Mouse (Mus musculus): ENCODE measurements around the gene Naa25.
A peak's percentile ranks its signal among the peaks of the same experiment; 100 is the strongest.

Gene Naa25

DNA sequence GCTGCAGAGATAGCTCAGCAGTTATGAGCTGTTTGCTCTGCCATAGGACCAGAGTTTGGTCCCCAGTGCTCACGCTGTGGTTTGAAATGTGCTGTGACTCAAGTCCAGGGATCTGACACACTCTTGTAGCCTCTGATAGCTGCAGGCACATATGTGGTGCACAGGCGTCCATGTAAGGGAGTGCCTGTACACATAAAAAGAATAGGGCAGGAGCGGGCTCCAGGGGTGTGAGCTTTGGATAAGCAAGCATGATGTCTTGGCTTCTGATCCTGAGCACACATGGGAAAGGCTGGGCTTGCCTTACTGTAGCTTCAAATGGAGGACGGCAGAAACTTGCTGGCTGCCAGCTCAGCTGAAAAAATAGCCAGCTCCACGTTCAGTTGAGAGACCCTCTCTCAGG lies 2.1 kb upstream of the Naa25 start:
- peak; percentile 30 for DNase-seq

DNA sequence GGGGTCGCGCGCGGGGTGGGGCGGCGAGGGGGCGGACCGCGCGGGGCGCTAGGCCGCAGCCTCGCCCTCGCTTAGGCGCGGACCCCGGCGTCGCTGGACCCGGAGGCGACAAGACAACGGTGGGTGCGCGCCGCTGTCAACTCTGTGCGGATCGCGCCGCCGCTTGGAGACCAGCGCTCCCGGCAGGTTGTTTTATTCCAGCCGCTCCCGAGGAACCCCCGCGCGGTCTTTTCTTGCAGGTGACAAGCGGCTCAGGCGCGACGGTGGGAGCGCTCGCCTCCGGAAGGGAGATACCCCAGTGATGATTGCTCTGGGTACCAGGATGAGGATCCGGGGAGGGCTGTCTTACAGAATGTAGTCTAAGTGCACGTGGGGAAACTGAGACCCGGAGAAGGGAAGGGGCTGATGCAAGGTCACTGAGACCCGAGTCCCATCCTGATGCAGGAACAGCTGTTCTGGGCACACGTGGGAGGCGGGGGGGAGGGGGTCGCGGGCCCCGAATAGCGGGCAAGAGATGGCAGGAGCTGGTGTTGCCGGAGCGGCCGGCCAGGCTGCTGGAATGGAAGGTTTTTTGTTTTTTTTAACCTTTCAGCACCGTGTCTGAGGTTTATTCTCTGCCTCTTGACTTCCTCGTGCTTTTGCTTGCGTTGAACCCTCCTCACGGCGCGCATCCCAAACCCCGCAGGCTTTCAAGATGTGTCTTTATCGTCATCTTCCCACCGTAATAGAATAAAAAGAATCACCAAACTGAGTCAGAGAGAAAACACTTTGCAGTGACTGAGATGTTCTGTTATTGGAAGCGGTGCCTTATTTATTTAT lies 619 bp downstream of the Naa25 start:
- no peak for DNase-seq

DNA sequence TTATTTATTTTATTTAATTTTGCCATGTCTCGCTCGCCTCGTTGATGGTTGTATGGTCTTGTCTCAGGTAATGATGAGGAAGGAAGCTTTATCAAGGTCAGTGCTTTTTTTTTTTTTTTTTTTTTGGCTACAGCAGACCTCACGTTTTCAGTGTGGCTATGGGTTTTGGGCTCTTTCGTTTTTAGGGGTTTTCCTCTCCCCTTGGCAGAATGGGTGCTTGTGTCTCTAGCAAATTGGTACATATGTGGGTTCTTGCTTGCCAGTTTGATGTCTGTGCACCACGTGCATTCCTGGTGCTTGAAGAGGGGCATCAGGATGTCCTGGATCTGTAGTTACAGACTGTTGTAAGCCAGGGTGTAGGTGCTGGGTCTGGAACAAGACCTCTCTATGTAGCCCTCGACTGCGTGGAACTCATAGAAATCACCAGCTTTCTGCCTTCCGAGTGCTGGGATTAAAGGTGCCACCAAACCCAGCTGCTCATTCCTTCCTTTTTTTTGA lies 1.3 kb downstream of the Naa25 start:
- no peak for DNase-seq

DNA sequence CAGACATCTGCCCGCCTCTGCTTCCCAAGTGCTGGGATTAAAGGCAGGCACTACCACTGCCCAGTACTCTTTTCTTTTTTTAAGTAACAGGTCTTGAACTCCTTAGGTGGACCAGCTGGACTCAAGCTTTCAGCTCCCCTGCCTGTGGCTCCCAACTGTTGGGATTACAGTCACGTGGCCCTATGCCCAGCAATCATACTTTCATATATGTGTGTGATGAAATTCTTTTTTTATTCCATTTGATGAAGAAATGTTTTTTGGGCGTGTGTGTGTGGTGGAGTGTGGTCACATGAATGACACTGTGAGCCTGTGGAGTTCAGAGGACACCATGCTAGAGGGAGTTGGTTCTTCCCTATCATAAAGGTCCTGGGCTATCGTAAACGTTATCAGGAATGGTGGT lies 1.8 kb downstream of the Naa25 start:
- DNase-seq = no peak

DNA sequence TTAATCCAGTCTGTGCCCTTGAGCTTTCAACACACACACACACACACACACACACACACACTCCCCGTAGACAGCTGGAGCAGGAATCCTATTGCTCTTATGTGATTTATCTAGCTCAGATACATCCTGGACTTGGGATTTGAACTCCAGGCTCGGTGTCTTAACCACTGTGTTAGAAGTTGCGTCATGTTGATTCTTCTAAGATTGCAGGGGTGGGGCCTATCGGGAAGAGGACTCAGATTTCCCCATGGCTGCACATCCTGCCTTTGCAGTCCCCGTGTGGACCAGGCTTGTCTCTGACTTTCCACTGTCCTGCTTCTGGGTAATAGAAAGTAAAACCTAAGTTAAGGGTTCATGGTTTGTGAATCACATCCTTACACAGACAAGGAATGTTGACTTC lies 2.3 kb downstream of the Naa25 start:
- no peak for DNase-seq

DNA sequence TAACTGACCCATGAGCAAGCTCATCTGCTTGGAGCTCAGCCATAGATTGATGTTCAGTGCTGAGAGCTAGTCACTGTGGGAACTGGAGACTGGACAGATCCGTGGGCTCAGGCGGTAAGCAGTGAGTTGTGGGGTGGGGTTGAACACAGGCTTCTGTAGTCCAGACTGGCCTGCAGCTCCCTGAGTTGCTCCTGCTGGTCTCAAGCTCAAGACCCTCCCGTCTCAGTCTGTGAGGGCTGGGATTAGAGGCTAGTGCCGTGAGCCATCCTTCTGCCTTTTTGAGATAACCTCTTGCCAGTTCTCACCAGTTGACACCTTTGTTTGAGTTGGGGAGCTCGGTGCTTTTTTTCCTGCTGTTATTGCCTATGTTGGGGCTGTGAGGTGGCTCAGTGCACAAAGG lies 3.1 kb downstream of the Naa25 start:
- no peak for DNase-seq

DNA sequence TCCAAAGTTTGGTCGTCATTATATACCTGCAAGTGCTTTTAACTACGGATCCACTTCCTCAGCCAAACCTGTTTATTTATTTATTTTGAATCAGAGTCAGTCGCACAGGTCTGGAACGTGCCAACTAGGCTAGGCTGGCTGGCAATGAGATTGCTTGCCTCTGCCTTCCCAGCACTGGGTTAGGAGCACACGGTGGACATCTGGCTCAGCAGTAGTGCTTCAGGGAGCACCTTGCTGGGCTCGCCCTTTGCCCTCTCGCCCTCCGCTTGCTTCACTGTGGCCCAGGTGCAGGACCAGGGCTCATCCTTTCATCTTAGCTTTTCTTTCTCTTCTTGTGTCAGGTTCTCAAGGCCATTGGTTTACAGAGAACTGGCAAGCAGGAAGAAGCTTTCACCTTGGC lies 10.1 kb downstream of the Naa25 start:
- DNase-seq = no peak

DNA sequence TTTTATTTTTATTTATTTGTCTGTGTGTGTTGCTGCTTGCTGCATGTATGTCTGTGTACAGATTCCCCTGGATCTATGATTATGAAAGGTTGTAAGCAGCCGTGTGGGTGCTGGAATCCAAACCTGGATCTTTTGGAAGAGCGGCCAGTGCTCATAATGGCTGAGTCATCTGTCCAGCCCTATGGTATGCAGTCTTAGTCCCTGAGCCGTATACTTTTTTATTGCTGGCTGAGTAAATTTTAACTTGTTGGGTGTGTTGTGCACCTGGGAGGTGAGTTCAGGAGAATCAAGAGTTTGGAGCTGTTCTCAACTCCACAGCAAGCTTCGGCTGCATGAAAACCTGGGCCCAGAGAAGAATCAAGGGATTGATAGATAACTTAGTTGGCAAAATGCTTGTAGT lies 13.2 kb downstream of the Naa25 start:
- DNase-seq = no peak

DNA sequence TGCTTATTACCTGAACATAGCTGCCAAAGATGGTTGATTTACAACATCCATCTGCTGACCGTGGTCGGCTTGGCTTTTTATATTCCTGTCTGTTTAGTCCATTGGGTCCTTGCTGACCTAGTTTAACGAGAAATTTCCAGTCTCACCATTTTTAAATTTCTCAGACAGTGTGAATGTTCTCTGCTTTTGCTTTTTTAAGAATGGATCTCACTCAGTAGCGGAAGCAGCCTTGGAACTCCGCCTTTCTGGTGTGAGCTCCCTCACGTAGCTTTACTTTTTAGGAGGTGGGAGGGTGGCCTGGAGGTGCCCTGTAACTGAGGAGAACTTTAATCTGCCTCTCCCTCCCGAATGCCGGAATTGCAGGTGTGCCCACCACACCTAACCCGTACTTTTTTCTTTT lies 23.0 kb downstream of the Naa25 start:
- no peak for DNase-seq

DNA sequence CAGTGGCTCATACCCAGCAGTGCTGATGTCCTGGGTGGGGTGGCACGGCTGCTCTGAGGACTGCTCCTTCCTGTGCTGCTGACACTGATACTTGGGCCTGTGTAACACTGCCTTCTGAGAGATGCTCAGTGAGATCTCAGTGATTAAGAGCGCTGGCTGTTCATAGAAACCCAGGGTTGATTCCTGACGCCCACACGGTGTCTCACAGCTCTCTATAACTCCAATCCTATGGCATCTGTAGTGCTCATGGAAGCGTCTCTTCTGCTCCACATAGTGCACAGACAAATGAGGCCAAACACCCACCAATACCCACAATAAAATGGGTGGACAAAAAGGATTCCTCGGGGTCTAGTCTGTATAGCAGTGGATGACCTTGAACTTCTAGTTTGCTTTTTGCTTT lies 25.1 kb downstream of the Naa25 start:
- DNase-seq = no peak

DNA sequence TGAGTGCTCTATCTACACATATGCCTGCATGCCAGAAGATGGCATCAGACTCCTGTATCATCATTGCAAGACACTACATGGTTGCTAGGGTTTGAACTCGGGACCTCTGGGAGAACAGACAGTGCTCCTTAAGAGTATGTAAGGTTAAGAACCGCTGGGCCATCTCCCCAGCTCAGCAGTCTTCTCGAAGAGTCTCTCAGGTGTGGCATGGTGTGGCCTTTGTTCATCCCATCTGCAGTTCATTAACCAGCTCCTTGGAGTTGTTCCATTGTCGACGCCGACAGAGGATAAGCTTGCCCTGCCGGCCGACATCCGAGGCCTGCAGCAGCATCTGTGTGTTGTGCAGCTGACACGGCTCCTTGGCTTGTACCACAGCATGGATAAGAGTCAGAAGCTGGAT lies 25.6 kb downstream of the Naa25 start:
- DNase-seq = no peak

DNA sequence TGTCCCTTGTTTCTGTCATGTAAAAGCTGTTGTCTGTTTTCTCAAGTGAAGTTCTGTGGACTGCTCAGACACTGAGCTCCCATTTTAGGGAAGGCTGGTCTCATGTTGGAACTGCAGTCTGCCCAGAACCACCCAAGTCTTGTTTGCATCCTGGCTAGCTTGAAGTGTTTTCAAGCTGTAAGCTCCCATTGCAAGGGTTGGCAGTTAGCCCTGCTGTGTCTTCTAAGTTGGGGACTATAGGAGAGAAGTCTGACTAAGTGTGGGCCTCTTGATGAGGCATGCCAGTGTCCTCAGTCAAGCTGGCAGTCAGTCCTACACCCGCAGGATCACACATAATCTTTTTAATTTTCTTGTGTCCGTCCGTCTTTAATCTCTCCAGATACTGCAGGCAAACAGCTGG lies 31.2 kb downstream of the Naa25 start:
- no peak for DNase-seq

DNA sequence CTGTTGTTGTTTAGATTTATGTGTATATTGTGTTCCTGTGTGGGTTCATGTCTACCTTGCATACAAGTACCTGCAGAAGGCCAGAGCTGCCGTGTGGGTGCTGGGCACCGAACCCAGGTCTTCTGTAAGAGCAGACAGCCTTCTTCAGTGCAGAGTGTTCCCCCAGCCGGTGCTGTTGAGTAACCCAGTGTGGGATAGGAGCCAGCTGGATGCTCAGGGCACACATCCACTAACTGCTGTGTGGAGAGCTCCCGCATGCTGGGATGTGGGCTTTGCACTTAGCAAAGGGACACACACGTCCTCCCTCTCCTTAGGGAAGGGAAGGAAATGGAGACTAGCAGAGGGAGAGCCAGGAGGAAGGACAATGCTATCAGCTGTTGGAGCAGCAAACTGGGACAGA lies 40.4 kb downstream of the Naa25 start:
- no peak for DNase-seq

DNA sequence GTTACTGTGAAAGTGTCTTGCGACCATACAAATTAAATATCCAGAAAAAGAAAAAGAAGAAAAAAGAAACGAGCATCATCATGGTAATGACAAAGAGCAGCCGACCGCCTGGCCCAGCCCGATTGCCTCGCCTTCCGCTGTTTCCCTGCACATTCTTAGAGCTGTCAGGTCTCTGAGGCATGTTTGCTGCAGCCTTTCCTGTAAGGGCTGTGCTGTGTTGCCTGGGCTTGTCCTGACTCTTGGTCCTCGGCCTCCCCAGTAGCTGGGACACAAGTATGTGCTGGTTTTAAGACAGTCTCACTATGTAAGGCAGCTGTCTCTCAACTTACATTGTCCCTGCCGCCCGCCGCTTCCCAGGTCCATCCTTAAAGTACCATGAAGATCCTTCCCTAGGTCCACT lies 41.0 kb downstream of the Naa25 start:
- no peak for DNase-seq

DNA sequence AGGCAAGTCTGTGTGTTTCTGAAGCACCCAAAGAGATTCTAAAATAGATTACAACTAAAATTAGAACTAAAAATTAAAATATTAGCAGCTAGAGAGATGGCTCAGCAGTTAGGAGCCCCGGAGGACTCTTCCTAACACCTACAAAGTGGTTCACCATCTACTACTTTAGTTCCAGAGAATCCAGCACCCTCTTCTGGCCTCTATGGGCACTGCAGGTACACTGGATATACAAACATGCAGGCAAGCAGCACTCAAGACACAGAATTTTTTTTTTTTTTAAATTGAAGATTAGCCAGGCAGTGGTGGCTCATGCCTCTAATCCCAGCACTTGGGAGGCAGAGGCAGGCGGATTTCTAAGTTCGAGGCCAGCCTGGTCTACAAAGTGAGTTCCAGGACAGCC lies 45.8 kb downstream of the Naa25 start:
- no peak for DNase-seq

DNA sequence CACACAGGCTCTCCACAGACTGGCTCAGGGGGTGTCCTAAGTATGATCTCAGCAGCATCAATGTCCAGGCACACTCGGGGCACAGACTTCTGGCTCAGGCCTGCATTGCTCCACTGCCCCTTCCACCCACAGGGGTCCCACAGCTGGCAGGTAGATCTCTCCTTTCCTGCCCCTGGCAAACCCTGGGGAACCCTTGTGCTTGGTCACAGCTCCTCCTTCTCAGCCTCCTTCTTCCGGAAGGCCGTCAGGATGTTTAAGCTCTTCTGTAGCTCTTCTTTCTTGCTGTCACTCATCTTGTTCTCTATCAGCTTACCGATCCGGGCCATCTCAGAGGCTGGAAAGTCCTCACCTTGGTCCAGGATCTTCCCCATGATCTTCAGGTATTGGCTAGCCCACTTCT lies 47.1 kb downstream of the Naa25 start:
- no peak for DNase-seq

DNA sequence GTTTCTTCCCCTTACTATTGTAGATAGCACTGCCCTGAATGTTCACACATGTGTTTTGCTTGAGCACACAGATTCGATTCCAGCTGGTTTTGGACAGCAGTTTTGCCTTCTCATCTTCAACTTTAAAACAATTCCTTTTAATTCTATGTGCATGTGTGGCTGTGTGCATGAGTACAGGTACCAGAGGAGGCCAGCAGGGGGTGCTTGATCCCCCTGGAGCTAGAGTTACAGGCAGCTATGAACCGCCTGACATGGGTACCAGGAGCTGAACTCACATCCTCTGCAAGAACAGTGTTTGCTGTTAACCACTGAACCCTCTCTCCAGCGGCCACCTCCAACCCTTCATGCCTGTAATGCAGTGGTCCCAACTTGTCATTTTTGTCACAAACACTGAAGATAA lies 50.7 kb downstream of the Naa25 start:
- no peak for DNase-seq

DNA sequence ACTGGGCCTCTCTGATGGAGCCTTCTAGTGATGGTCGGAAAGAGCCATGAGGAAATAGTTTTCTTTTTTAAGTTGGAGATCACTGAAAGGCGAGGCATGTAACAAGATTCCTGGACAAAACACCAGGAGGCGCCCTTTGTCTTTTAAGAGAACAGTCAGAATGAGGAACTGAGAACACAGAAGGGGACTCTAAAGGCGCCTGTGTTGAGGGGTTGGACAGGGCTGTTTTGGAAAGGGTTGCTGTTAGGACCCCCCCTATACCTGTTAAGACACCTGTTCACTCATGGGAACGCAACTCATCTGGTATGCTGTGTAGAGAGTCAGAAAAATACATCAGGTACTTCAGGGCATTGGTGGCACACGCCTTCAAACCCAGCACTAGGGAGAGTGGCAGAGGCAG lies 52.2 kb downstream of the Naa25 start:
- no peak for DNase-seq

DNA sequence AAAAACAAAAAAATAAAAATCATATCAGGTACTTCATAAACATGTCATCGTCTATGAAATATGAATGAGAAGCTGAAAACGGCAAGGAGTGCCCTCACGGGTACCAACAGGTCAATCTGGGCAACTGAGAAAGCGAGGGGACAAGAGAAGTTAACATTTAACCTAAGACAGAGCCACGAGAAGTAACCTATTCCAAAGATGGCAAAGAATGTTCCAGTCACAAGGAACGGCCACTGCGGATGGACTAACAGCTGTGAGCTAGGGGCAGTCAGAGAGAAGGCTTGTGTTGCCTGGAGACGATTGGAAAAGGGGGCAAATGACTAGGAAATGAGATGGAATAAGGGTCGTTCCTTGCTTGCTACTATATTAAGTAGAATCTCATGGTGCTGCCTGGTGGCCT lies 52.7 kb downstream of the Naa25 start:
- DNase-seq = no peak

DNA sequence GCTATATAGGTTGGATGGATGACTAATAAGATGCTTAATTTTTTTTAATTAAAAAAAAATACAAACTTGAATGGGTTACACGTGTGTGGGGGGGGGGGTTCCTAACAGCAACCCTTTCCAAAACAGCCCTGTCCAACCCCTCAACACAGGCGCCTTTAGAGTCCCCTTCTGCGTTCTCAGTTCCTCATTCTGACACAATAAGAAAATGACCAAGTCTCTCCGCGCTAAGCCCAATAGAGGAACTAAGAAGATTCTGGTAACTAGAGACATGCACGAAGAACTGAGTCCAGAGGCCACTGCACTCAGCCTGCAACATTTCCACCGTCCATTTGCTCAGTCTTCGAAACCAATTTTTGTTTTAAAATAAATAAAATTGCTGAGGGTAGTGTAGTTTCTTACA lies 53.5 kb downstream of the Naa25 start:
- DNase-seq = no peak

DNA sequence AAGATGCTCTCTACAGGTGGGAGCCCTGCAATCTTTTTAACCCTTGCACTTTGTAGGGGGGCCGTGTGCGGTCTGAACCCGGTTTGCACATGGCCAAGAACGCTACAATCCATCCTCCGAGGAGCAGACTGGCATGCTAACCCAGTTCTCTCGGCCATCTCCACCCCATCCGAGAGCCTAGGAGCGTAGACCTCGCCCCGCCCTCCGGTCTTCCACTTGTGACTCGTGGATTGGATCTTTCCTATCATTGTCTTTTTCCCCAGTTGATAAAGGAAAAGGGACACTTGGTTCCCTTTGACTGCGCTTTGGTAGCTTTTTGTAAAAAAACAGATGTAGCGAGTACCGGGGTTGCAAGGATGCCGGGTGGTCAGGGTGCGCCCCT lies 53.9 kb downstream of the Naa25 start, which contains the start of gene Tmem116:
Gene Tmem116, plus strand, starts transcription at position 250 of the 382 bp plus-strand sequence.
- DNase-seq = peak; percentile 57

DNA sequence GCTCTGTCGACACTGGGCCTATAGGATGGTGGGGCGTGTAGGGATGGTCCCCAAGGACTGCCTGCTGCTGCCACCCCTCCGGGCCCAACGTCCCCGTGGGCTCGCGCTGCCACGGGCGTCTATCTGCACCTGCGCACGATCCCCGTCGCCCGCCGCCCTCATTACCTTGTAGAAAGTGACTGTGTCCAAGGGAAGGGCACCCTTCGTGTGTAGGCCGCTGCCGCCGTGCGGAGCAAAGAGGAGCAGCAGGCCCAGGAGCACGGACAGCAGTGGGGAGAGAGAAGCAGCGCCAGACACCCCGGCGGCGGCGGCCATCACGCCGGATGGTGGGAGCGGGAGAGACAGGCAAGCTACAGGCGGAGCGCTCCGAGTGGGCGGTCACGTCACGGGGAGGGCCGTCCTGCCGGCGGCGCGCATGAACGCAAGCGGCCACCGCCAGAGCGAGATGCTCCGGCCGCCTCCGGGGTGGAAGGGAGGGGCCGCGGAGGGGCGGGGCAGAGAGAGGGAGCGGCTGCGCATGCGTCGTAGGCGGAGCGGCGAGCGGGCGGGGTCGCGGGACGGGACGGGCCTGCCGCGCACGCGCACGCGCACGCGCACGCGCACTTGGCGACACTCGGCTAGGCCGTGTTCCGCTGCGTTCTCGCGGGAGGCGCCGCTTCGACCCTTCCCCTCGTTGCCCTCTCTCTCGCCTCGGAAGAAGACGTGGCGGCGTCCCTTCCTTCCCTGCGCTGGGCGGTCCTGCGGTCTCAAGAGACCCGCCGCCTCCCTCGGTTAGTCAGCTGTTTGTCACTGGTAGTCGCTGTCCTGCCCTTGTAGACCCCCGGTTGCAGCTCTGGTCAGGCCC lies 54.5 kb downstream of the Naa25 start, which contains the start of gene Erp29:
Gene Erp29, minus strand, starts transcription at position 481 of the 844 bp plus-strand sequence.
- DNase-seq = peak; percentile 99

DNA sequence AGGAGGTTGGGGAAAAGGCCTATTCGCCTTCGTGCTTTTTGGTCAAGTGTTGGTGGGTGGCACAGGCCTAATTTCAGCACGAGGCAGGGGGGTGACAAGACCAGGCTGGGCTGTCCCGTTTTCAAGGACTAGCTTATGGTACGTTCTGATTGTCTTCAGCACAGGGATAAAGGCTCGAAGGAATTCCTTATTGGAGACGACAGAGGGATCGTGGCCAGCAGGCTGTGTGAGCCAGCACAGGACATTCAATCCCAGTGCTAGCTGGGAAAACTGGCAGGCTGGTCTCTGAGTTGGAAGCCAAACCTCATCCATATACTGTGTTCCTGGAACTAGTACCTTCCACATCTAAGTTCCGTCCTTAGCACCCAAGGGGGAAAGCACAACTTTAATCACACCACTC lies 55.2 kb downstream of the Naa25 start:
- DNase-seq = no peak

Data from cerebellum, adult 11-12 months (tissue).